Mouse (Mus musculus) R1 (cell line): ENCODE measurements around the gene Tram2.

Experiments used
- DNase-seq: peaks from one replicate; pipeline ENCODE4 v3.0.0-alpha.2; 2018; ENCODE audit warnings: low read depth, low spot score

Tram2 gene

GRCm38 (mm10) chr1:21068491-21068890 lies 10.5 kb downstream of the Tram2 start:
- no peak for DNase-seq

DNA sequence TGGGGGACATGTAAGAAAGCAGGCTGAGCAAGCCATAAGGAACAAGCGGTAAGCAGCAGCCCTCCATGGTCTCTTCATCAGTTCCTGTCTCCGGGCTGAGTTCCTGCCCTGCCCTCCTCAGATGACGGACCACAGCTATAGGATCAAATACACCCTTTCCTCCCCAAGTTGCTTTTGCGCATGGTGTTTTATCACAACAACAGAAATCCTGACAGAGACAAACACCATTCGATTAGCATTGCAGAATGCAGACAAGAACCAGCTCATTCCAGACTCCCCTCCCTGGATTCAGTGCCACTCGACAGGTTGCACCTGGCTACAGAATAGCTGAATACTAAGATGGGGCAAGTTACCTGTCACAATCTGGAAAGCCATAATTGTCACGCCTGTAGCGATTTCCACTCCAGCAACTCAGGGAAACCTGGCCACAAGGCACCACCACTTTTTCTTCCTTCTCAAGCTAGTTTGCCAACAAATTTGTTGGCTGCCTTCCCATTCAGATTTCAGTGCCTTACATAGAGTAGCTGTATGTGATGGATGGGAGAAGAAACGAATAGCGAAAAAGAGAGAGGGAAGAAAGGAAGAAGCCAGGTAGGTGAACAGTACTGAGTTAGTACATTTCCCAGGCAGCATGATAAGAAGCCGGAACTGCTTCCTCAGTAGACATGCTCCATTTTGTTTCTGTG lies 11.3 kb downstream of the Tram2 start:
- DNase-seq: peak; percentile 59

- DNase-seq: no peak
These were observed 14.9 kb downstream of the Tram2 start for GRCm38 (mm10) chr1:21064153-21064552.

DNA sequence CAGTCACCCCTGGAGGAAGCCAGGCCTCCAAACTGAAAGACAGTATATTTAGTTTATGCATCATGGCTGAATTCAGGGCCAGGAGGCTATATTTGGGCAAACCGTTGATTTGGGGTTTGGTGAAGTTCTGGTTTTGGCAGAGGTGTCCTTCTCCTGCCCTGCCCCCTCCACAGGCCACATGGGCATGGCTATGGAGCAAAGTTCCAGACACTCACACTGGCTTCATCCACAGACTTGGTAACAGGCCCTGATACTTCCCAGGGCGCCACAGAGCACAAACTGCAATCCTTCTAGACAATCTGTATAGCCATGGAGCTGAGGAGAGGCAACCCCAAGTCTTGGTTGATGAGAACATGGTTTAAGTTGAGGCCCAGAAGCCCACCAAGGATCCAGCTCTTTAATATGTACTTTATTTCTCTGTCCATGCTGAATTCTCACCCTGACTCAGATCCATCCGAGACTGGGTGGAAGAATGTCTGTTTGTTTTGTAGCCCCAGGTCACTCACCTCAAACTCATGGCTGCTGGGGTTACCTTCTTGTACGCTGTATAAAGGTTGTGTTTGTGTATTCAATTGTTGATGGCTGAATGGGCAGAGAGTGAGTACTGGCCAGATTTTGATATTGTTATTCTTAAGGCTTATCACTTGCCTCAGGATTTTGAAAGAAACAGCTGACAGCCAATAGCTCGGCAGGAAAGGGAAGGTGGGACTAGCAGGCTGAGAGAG lies 19.5 kb downstream of the Tram2 start:
- no peak for DNase-seq

GRCm38 (mm10) chr1:21053009-21053408 lies 26.0 kb downstream of the Tram2 start:
- no peak for DNase-seq

GRCm38 (mm10) chr1:21052608-21053007 lies 26.4 kb downstream of the Tram2 start:
- DNase-seq: no peak

- DNase-seq: no peak
These were observed 26.9 kb downstream of the Tram2 start for GRCm38 (mm10) chr1:21052132-21052545.

- no peak for DNase-seq
These were observed 30.0 kb downstream of the Tram2 start for GRCm38 (mm10) chr1:21049005-21049404.

DNA sequence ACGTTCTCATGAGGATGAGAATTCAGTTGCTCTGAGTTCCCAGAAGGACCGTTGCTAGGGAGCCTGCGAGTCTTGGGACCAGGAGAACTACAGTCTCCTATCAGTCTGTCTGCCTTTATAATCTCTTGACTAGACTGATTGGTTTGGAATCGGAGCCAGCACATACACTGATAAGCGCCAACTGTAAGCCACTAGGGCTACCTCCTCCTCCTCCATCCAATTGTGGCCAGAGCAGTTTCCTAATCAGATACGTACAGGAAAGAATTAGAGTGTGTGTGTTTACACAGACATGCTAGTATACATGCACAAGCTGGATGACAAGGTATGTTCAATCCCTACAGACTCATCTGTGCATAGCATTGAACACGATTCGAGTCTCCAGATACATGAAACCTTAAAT lies 30.6 kb downstream of the Tram2 start:
- no peak for DNase-seq

GRCm38 (mm10) chr1:21042461-21042860 lies 36.6 kb downstream of the Tram2 start:
- DNase-seq: no peak

DNA sequence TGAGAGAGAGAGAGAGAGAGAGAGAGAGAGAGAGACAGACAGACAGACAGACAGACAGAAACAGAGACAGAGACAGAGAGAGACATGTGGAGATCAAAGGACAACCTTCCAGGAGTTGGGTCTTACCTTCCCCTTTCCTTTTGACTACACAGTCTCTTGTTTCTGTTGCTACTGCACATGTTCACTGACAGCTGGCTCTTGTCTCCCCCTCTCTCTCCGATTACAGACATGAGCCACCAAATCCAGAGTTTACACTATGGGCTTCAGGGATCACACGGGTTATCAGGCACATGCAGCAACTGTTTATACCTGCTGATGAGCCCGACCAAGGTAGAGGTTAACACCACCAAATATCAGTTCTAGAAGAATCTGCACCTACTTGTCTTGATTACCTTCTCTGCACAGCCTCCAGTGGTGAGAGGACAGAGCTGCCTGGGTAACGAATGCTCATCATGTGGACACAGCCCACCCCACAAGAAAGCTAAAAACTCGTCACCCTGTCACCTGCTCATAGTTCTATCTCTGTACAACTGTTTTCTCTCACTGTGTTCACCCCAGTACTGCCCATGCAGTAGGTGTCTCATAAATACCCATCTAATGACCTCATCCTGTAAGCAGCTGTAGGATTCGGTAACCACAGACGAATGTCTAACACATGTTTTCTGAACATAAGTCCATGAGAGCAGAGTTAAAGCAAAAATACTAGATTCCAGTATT lies 38.3 kb downstream of the Tram2 start:
- DNase-seq: no peak

DNA sequence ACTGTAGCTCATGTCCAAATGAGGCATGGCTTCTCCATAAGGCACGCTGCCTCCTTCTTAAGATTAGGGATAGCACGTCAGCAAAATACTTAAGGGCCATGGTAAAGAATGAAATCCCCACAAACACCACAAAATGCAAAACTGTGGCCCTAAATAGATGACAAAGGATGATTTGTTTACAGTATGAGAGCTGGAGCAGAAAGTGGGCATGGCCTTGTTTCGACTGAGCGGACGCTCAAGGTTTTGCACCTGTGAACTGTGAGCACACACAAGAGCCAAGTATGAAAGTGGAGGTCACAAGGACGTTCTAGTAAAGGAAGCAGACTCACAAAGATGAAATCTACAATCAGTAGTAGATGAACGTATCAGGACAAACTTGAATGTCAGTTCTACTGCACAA lies 38.9 kb downstream of the Tram2 start:
- DNase-seq: no peak

DNA sequence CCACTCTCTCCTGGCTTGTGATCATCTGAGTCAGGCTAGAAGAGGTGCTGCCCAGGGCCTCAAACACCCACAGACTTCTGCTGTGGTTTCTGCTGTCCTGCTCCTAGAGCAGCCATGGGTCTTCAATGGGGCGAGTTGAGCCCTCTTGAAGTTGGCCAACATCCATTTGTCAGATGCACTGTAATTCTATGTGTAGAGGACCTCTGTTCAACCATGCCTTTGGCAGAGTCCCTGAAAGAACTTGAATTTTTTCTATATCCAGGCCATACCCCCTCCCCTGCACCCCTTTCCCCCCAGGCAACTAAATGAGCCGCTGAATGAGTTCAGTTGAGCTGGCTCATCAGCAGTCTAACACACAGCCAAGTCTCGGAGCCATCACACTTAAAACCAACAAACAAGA lies 39.5 kb downstream of the Tram2 start:
- no peak for DNase-seq

GRCm38 (mm10) chr1:21037881-21038601 lies 41.0 kb downstream of the Tram2 start:
- DNase-seq: no peak

DNA sequence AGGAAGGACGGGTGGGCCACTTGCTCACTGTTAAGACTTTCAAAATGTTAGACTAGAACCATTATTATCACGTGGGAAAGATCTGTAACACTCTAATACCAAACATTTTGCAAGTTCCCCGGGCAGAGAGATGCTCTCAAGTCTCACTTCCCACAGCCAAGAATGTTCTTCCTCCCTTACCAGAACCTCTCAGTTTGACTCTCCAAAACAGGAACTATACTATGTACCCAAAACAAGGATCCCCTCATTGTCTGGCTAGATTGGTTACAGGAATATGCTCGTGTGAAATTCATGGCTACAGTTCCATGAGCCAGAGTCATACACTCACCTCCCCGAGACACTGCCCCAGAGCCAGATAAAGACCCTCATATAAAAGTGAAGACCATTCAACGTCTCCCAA lies 43.2 kb downstream of the Tram2 start:
- no peak for DNase-seq

- DNase-seq: no peak
These were observed 45.3 kb downstream of the Tram2 start for GRCm38 (mm10) chr1:21033792-21034119.

DNA sequence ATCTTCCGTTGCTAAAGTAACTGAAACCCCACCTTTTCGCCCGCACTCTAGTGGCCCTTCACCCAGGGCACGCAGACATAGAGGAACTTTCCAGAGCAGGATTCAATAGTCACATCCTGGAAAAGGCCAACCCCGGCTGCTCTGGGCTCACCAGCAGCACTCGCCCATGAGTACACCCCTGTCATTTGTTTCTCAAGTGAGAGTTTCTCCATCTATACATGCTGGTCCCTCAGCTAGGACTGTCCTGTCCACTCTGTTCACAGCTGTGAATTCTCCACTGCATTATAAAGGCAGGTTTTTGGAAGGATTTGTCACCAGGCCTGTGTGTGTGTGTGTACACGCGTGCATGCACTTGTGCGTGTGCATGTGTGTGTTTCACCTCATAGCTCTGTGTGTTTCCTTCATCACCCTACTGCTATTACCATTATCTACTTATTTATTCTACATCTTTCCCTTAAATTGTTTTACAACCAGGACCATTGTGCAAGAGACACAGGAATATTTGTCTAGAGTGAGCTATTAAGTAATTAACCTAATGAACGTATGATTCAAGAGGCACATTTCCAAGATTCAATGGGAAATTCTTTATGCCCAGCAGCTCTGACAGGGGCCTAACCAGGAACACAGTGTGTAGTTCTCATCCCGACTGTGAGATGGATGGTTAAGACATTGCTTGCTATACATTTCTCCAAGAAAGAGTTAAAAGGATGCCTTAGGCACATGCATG lies 45.8 kb downstream of the Tram2 start:
- no peak for DNase-seq

DNA sequence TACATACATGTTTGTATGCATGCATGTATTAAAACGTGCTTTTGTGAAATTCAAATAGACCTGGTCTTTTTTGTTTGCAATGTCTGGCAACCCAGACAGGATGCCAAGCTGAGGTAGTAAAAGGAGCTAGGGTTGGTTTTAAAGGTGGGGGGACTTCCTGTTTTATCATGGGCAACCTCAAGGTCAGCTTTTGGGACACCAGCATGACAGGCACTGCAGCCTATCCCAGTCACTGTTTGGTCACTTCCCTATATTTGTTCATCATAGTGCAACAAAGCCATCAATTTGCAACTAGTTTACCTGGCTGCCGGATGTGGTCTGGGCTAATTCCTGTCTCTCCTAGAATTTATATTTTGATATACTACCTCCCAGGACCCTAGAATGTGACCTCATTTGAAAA lies 47.4 kb downstream of the Tram2 start:
- no peak for DNase-seq

- no peak for DNase-seq
These were observed 50.0 kb downstream of the Tram2 start for GRCm38 (mm10) chr1:21029000-21029399.

GRCm38 (mm10) chr1:21026534-21026933 lies 52.5 kb downstream of the Tram2 start:
- DNase-seq: peak; percentile 32

- DNase-seq: no peak
These were observed 53.8 kb downstream of the Tram2 start for GRCm38 (mm10) chr1:21025203-21025602.

GRCm38 (mm10) chr1:21023101-21023500 lies 55.9 kb downstream of the Tram2 start:
- no peak for DNase-seq
